Mouse (Mus musculus) heart, embryonic 16.5 days (tissue): ENCODE measurements around the gene Rnf212. TPM values are rescaled to one million over a fixed set of nuclear protein-coding genes. Genes with fewer than 3 reads are reported as not detected.

Experiments used
- ATAC-seq: fragments of 200-750 bp; cut with Nextera tagmentation; replicated peaks from 2 replicates; pipeline ENCODE4 v1.8.0; 2017; ENCODE audit warnings: moderate number of reproducible peaks; ENCODE audit not compliant: insufficient read depth, low FRiP score; ENCODE audit errors: extremely low read depth
- H3K27ac ChIP-seq: fragments of 300-500 bp; sonication (generic); 2 replicates; pipeline ENCODE4 v1.5.1; 2014; ENCODE audit warnings: mild to moderate bottlenecking, low read length, control low read depth, moderate library complexity
- H3K27me3 ChIP-seq: fragments of 300-500 bp; sonication (generic); 2 replicates; pipeline ENCODE4 v1.6.1; 2014; ENCODE audit warnings: low read length, mixed read lengths; ENCODE audit not compliant: control insufficient read depth, insufficient read depth
- H3K36me3 ChIP-seq: fragments of 300-500 bp; sonication (generic); 2 replicates; pipeline ENCODE4 v1.6.1; 2014; ENCODE audit not compliant: control insufficient read depth, insufficient read depth
- H3K4me1 ChIP-seq: fragments of 300-500 bp; sonication (generic); 2 replicates; pipeline ENCODE4 v1.6.1; 2014; ENCODE audit warnings: low read length, mixed read lengths; ENCODE audit not compliant: control insufficient read depth, insufficient read depth
- H3K4me2 ChIP-seq: fragments of 300-500 bp; sonication (generic); 2 replicates; pipeline ENCODE4 v1.6.1; 2014; ENCODE audit warnings: low read depth, mild to moderate bottlenecking, control low read depth, low read length
- H3K4me3 ChIP-seq: fragments of 300-500 bp; sonication (generic); 2 replicates; pipeline ENCODE4 v1.5.1; 2014; ENCODE audit warnings: mild to moderate bottlenecking, control low read depth, low read length
- H3K9ac ChIP-seq: fragments of 300-500 bp; sonication (generic); 2 replicates; pipeline ENCODE4 v1.6.1; 2014; ENCODE audit warnings: low read length, control low read depth
- H3K9me3 ChIP-seq: fragments of 300-500 bp; sonication (generic); replicated peaks from 2 replicates; pipeline ENCODE4 v1.6.1; 2016; ENCODE audit warnings: low read length; ENCODE audit not compliant: control insufficient read depth
- WGBS: fragments of 180-500 bp; shearing (Covaris S2); extraction: QIAGEN DNeasy Blood & Tissue Kit; methylation state at CpG from one replicate; pipeline ENCODE4 v1.1.7; 2014; 5-methylcytosine and 5-hydroxymethylcytosine counted together
- polyA plus RNA-seq: library from polyadenylated mRNA; unstranded; fragments of >200 nt; fragmentation: Nextera tagmentation; extraction: Ambion mirVana; gene quantifications from 2 replicates; pipeline ENCODE4 v1.2.1, GENCODE M21; 2015

Rnf212 gene
- polyA plus RNA-seq, 1 experiment from 2014 or later, result not detected

GRCm38 (mm10) chr5:108692271-108692670 is 82.5 kb downstream of the Rnf212 start, which contains the start of gene Fgfrl1:
Gene Fgfrl1, plus strand, starts transcription at chr5:108692382.
- ATAC-seq, result no peak
- Histone ChIP-seq H3K4me1 (peaks cover 12% of the 10 kb centered on the region), H3K27ac (no peak within 1 kb of the TSS), H3K4me2 (peak within 1 kb of the TSS; percentile 85), H3K27me3 (no peaks in the 10 kb centered on the region), H3K4me3 (peak within 1 kb of the TSS; percentile 70), H3K36me3 (no peaks in the 10 kb centered on the region), H3K9me3 (no peaks in the 10 kb centered on the region), H3K9ac (peak within 1 kb of the TSS; percentile 45; the same call in 1 of the 2 replicates)
- WGBS, result 3% methylated on average over 17 of the region's 18 CpGs

- no peak overlapping the region for H3K4me2 ChIP-seq
- no peak overlapping the region for H3K27ac ChIP-seq
- WGBS, result 62% methylated on average over 4 of the region's 4 CpGs
- no peak overlapping the region for H3K9ac ChIP-seq
- H3K9me3 ChIP-seq, result no peaks in the 10 kb centered on the region
- no peaks in the 10 kb centered on the region for H3K27me3 ChIP-seq
- ATAC-seq, result no peak
- H3K36me3 ChIP-seq, result no peaks in the 10 kb centered on the region
- H3K4me3 ChIP-seq, result no peak overlapping the region
- peaks cover 9% of the 10 kb centered on the region for H3K4me1 ChIP-seq
Measured at GRCm38 (mm10) chr5:108691152-108691551, 83.6 kb downstream of the Rnf212 start.

- 74% methylated on average over 5 of the region's 5 CpGs for WGBS
- no peak overlapping the region for H3K9ac ChIP-seq
Measured at GRCm38 (mm10) chr5:108689091-108689490, 85.7 kb downstream of the Rnf212 start.

GRCm38 (mm10) chr5:108680871-108681270 is 93.9 kb downstream of the Rnf212 start:
- Histone ChIP-seq H3K9me3 (no peaks in the 10 kb centered on the region), H3K4me3 (no peak overlapping the region), H3K9ac (no peak overlapping the region), H3K4me2 (no peak overlapping the region), H3K27me3 (no peaks in the 10 kb centered on the region), H3K27ac (no peak overlapping the region), H3K4me1 (peaks cover 13% of the 10 kb centered on the region), H3K36me3 (no peaks in the 10 kb centered on the region)
- WGBS, result 92% methylated on average over 6 of the region's 6 CpGs
- ATAC-seq, result no peak

More at GRCm38 (mm10) chr5:108689091-108689490, 85.7 kb downstream of the Rnf212 start:
- H3K9me3 ChIP-seq, result no peaks in the 10 kb centered on the region
- no peaks in the 10 kb centered on the region for H3K36me3 ChIP-seq
- ATAC-seq, result no peak
- no peak overlapping the region for H3K27ac ChIP-seq
- H3K4me1 ChIP-seq, result peaks cover 9% of the 10 kb centered on the region
- no peak overlapping the region for H3K4me2 ChIP-seq
- no peak overlapping the region for H3K4me3 ChIP-seq
- H3K27me3 ChIP-seq, result no peaks in the 10 kb centered on the region

- WGBS, result 47% methylated on average over 3 of the region's 3 CpGs
- no peaks in the 10 kb centered on the region for H3K9me3 ChIP-seq
- ATAC-seq, result no peak
- H3K4me2 ChIP-seq, result no peak overlapping the region
- H3K4me1 ChIP-seq, result peaks cover 13% of the 10 kb centered on the region
- H3K27me3 ChIP-seq, result no peaks in the 10 kb centered on the region
- H3K9ac ChIP-seq, result no peak overlapping the region
- H3K4me3 ChIP-seq, result no peak overlapping the region
- H3K27ac ChIP-seq, result no peak overlapping the region
- H3K36me3 ChIP-seq, result no peaks in the 10 kb centered on the region
Measured at GRCm38 (mm10) chr5:108679909-108680308, 94.9 kb downstream of the Rnf212 start.

Other genes starting within 250 kb of the Rnf212 start
- 0.36 and 0.59 TPM in 2 replicates for gene Cplx1, start 225.0 kb downstream of the Rnf212 start, polyA plus RNA-seq
- gene Gak, start 145.2 kb downstream of the Rnf212 start, polyA plus RNA-seq, result 32.3 and 33.9 TPM in 2 replicates
- 16.6 and 19.7 TPM in 2 replicates for gene Tmem175, start 145.2 kb downstream of the Rnf212 start, polyA plus RNA-seq
- 13.9 and 15.5 TPM in 2 replicates for gene Idua, start 114.7 kb downstream of the Rnf212 start, polyA plus RNA-seq
- gene Dgkq, start 105.3 kb downstream of the Rnf212 start, polyA plus RNA-seq, result 6.3 and 7.2 TPM in 2 replicates
- 0.41 and 0.61 TPM in 2 replicates for gene Slc26a1, start 99.4 kb downstream of the Rnf212 start, polyA plus RNA-seq
- gene Fgfrl1, start 82.6 kb downstream of the Rnf212 start, polyA plus RNA-seq, result 6.4 and 11.4 TPM in 2 replicates
- not detected in 2 replicates for gene Tmed11, start 20.4 kb upstream of the Rnf212 start, polyA plus RNA-seq
- gene Vmn2r8, start 33.9 kb upstream of the Rnf212 start, polyA plus RNA-seq, result not detected in 2 replicates
- gene Vmn2r9, start 77.6 kb upstream of the Rnf212 start, polyA plus RNA-seq, result not detected in 2 replicates
- not detected in 2 replicates for gene Vmn2r10, start 231.5 kb upstream of the Rnf212 start, polyA plus RNA-seq